Mouse (Mus musculus): Measurements from ENCODE around the gene Mrtfa. TPM values are rescaled to one million over a fixed set of nuclear protein-coding genes. Genes with fewer than 3 reads are reported as not detected.
"Not testable (repeated sequence)": the region's sequence is repeated elsewhere in the genome, so short reads cannot be mapped to it uniquely, and the experiment has no call there.

The Mrtfa gene
- polyA plus RNA-seq, 1 experiment from 2014 or later = 29.2 TPM

GRCm38 (mm10) chr15:81225016-81225415 lies 34.5 kb upstream of the Mrtfa start:
- Histone ChIP-seq H3K27me3 (no peaks in the 10 kb centered on the region), H3K27ac (replicated peaks) (no peak overlapping the region), H3K36me3 (no peaks in the 10 kb centered on the region), H3K9ac (replicated peaks) (no peak overlapping the region), H3K4me2 (replicated peaks) (no peak overlapping the region), H3K4me3 (no peak overlapping the region), H3K4me1 (peaks cover under 1% of the 10 kb centered on the region; the same call in 1 of the 2 replicates), H3K9me3 (no peaks in the 10 kb centered on the region)
- ATAC-seq (ENCODE audit: low FRiP score, low read depth) = no peak
- 87% methylated on average over 10 of the region's 10 CpGs for WGBS

- Histone ChIP-seq H3K9ac (replicated peaks) (no peak overlapping the region), H3K36me3 (no peaks in the 10 kb centered on the region), H3K4me3 (no peak overlapping the region), H3K4me1 (no peaks in the 10 kb centered on the region), H3K27ac (replicated peaks) (no peak overlapping the region), H3K4me2 (replicated peaks) (no peak overlapping the region), H3K9me3 (no peaks in the 10 kb centered on the region), H3K27me3 (no peaks in the 10 kb centered on the region)
- 81% methylated on average over 6 of the region's 6 CpGs for WGBS
- no peak for ATAC-seq (ENCODE audit: low FRiP score, low read depth)
Observed at GRCm38 (mm10) chr15:81221446-81221845, 30.9 kb upstream of the Mrtfa start.

GRCm38 (mm10) chr15:81220051-81220450 lies 29.5 kb upstream of the Mrtfa start:
- not testable (repeated sequence) for H3K4me1 ChIP-seq; H3K27me3 ChIP-seq; H3K36me3 ChIP-seq; H3K27ac ChIP-seq (replicated peaks); H3K4me2 ChIP-seq (replicated peaks); H3K4me3 ChIP-seq; H3K9me3 ChIP-seq; H3K9ac ChIP-seq (replicated peaks); ATAC-seq (ENCODE audit: low FRiP score, low read depth)
- 83% methylated on average over 8 of the region's 8 CpGs for WGBS

- Histone ChIP-seq H3K9me3 (no peaks in the 10 kb centered on the region), H3K9ac (replicated peaks) (no peak overlapping the region), H3K4me2 (replicated peaks) (no peak overlapping the region), H3K4me3 (no peak overlapping the region), H3K36me3 (no peaks in the 10 kb centered on the region), H3K4me1 (no peaks in the 10 kb centered on the region), H3K27me3 (no peaks in the 10 kb centered on the region), H3K27ac (replicated peaks) (no peak overlapping the region)
- 87% methylated on average over 6 of the region's 6 CpGs for WGBS
- ATAC-seq (ENCODE audit: low FRiP score, low read depth) = no peak
Observed at GRCm38 (mm10) chr15:81219054-81219453, 28.5 kb upstream of the Mrtfa start.

GRCm38 (mm10) chr15:81216906-81217653 lies 26.5 kb upstream of the Mrtfa start:
- no peak for ATAC-seq (ENCODE audit: low FRiP score, low read depth)
- Histone ChIP-seq H3K9me3 (no peaks in the 10 kb centered on the region), H3K4me3 (no peak overlapping the region), H3K4me2 (replicated peaks) (no peak overlapping the region), H3K36me3 (no peaks in the 10 kb centered on the region), H3K4me1 (no peaks in the 10 kb centered on the region), H3K27ac (replicated peaks) (no peak overlapping the region), H3K27me3 (no peaks in the 10 kb centered on the region), H3K9ac (replicated peaks) (no peak overlapping the region)
- 89% methylated on average over 19 of the region's 19 CpGs for WGBS

- no peaks in the 10 kb centered on the region for H3K9me3 ChIP-seq
- ATAC-seq (ENCODE audit: low FRiP score, low read depth) = no peak
Observed at GRCm38 (mm10) chr15:81212976-81213375, 22.4 kb upstream of the Mrtfa start.

GRCm38 (mm10) chr15:81210496-81210895 lies 19.9 kb upstream of the Mrtfa start:
- 74% methylated on average over 5 of the region's 5 CpGs for WGBS

More at GRCm38 (mm10) chr15:81212976-81213375, 22.4 kb upstream of the Mrtfa start:
- Histone ChIP-seq H3K27me3 (no peaks in the 10 kb centered on the region), H3K4me3 (no peak overlapping the region), H3K27ac (replicated peaks) (no peak overlapping the region), H3K9ac (replicated peaks) (no peak overlapping the region), H3K36me3 (no peaks in the 10 kb centered on the region), H3K4me1 (no peaks in the 10 kb centered on the region), H3K4me2 (replicated peaks) (no peak overlapping the region)
- WGBS = 81% methylated on average over 15 of the region's 15 CpGs

GRCm38 (mm10) chr15:81202462-81202861 lies 11.9 kb upstream of the Mrtfa start:
- H3K27ac ChIP-seq (replicated peaks) = no peak overlapping the region
- no peaks in the 10 kb centered on the region for H3K9me3 ChIP-seq
- no peak for ATAC-seq (ENCODE audit: low FRiP score, low read depth)
- no peaks in the 10 kb centered on the region for H3K36me3 ChIP-seq
- 91% methylated on average over 5 of the region's 5 CpGs for WGBS
- H3K27me3 ChIP-seq = no peaks in the 10 kb centered on the region
- no peak overlapping the region for H3K9ac ChIP-seq (replicated peaks)
- H3K4me3 ChIP-seq = no peak overlapping the region
- no peak overlapping the region for H3K4me2 ChIP-seq (replicated peaks)
- H3K4me1 ChIP-seq = no peaks in the 10 kb centered on the region

More at GRCm38 (mm10) chr15:81210496-81210895, 19.9 kb upstream of the Mrtfa start:
- H3K27me3 ChIP-seq = no peaks in the 10 kb centered on the region
- no peaks in the 10 kb centered on the region for H3K36me3 ChIP-seq
- no peak overlapping the region for H3K4me3 ChIP-seq
- H3K9me3 ChIP-seq = no peaks in the 10 kb centered on the region
- H3K4me1 ChIP-seq = no peaks in the 10 kb centered on the region
- H3K9ac ChIP-seq (replicated peaks) = no peak overlapping the region
- H3K27ac ChIP-seq (replicated peaks) = no peak overlapping the region
- H3K4me2 ChIP-seq (replicated peaks) = no peak overlapping the region
- no peak for ATAC-seq (ENCODE audit: low FRiP score, low read depth)

GRCm38 (mm10) chr15:81199372-81199959 lies 8.9 kb upstream of the Mrtfa start:
- Histone ChIP-seq H3K9ac (replicated peaks) (no peak overlapping the region), H3K4me2 (replicated peaks) (no peak overlapping the region), H3K27ac (replicated peaks) (no peak overlapping the region), H3K4me3 (no peak overlapping the region), H3K4me1 (no peaks in the 10 kb centered on the region), H3K36me3 (no peaks in the 10 kb centered on the region), H3K27me3 (no peaks in the 10 kb centered on the region), H3K9me3 (no peaks in the 10 kb centered on the region)
- ATAC-seq (ENCODE audit: low FRiP score, low read depth) = no peak
- WGBS = 24% methylated on average over 4 of the region's 4 CpGs

- Histone ChIP-seq H3K27ac (replicated peaks) (no peak overlapping the region), H3K9me3 (no peaks in the 10 kb centered on the region), H3K9ac (replicated peaks) (no peak overlapping the region), H3K4me2 (replicated peaks) (no peak overlapping the region), H3K36me3 (no peaks in the 10 kb centered on the region), H3K4me1 (no peaks in the 10 kb centered on the region), H3K27me3 (no peaks in the 10 kb centered on the region), H3K4me3 (no peak overlapping the region)
- 92% methylated on average over 5 of the region's 5 CpGs for WGBS
- ATAC-seq (ENCODE audit: low FRiP score, low read depth) = no peak
Observed at GRCm38 (mm10) chr15:81198447-81198846, 7.9 kb upstream of the Mrtfa start.

DNA sequence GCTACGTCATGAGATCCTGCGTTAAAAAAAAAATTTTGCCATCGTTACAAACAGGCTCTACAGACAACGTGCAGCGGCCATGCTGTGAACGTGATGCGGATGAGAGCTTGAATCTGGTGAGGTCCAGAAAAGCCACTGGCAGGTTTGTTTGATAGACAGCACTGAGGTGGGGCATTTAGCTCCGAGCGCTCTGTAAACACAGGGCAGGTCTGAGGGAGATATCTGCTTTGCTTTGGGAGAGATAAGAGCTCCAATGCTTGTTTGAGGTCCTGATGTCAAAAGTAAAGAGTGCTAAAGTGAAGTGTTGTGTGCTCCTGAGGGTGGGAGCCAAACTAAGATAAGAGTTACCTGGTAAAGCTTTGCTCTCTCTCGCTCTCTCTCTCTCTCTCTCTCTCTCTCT lies 6.6 kb upstream of the Mrtfa start:
- no peaks in the 10 kb centered on the region for H3K9me3 ChIP-seq
- H3K36me3 ChIP-seq = no peaks in the 10 kb centered on the region
- no peak overlapping the region for H3K4me3 ChIP-seq
- WGBS = 91% methylated on average over 10 of the region's 10 CpGs
- no peak overlapping the region for H3K9ac ChIP-seq (replicated peaks)
- H3K27ac ChIP-seq (replicated peaks) = no peak overlapping the region
- H3K27me3 ChIP-seq = no peaks in the 10 kb centered on the region
- no peak for ATAC-seq (ENCODE audit: low FRiP score, low read depth)
- H3K4me2 ChIP-seq (replicated peaks) = no peak overlapping the region
- no peaks in the 10 kb centered on the region for H3K4me1 ChIP-seq

- Histone ChIP-seq H3K4me2 (replicated peaks) (no peak overlapping the region), H3K9ac (replicated peaks) (no peak overlapping the region), H3K4me1 (no peaks in the 10 kb centered on the region), H3K36me3 (no peaks in the 10 kb centered on the region), H3K27me3 (no peaks in the 10 kb centered on the region), H3K4me3 (no peak overlapping the region), H3K9me3 (no peaks in the 10 kb centered on the region), H3K27ac (replicated peaks) (no peak overlapping the region)
- WGBS = 71% methylated on average over 4 of the region's 4 CpGs
- no peak for ATAC-seq (ENCODE audit: low FRiP score, low read depth)
Observed at GRCm38 (mm10) chr15:81195447-81195846, 4.9 kb upstream of the Mrtfa start.

All from midbrain, embryonic 12.5 days (tissue).